18 mouse cellular contexts compared by ENCODE assay signal in the genomic region with DNA sequence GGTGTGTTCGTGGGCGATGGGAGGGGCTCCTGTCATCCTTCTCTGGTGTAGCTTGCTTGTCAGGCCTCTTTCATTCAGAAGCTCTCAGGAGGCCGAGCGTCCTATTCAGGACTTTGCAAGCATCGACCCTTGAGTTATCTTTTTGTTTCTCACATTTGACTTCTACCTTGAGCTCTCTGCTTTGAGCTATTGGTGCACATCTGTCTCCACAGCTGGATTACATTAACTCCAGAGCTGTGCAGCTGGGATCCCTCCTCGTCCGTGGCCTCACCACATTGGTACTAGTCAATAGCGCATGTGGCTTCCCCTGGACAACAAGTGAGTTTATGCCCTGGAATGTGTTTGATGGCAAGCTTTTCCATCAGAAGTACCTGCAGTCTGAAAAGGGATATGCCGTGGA. TPM values are rescaled to one million over a fixed set of nuclear protein-coding genes. Genes with fewer than 3 reads are reported as not detected.
DNase-seq lines count a peak whose midpoint lies in the region; ATAC-seq and TF ChIP-seq lines count a peak whose summit lies in the region.
"Had no signal": no experiment of that assay in that cellular context is flagged by ENCODE, and none has a peak within 500 bp of the region (broad histone marks: within the 10 kb centered on the region; RNA-seq: fewer than 3 reads in every experiment).

No protein-coding gene starts in this region.

- DNase-seq in heart, adult 11 months: peak; percentile 86
- no peak for DNase-seq in heart, postnatal 4 days
- DNase-seq in layer of hippocampus, adult 2 months (ENCODE audit: low spot score in 2 of 2): no peak
- no peak for DNase-seq in layer of hippocampus, adult 11-12 months (ENCODE audit: low spot score)
- DNase-seq in 3T3-L1 (ENCODE audit: low read depth, low spot score): peak; percentile 3
- DNase-seq in forelimb bud, embryonic 11.5 days (ENCODE audit: low read depth, low spot score): peak; percentile 6
- DNase-seq: cerebellum, adult 11-12 months; cerebellum, adult 2 months; cerebellum, adult 9-10 months; cerebellum, postnatal 25 days had no signal

- no peaks in the 10 kb centered on the region for H3K9me3 ChIP-seq in neural tube, embryonic 15.5 days (replicated peaks)
- H3K9me3 ChIP-seq: embryonic facial prominence, embryonic 10.5 days; embryonic facial prominence, embryonic 12.5 days; forebrain, embryonic 13.5 days; forebrain, embryonic 15.5 days had no signal

- H3K36me3 ChIP-seq in neural tube, embryonic 15.5 days: peaks cover 91% of the 10 kb centered on the region

- TF ChIP-seq CTCF in layer of hippocampus, adult 2 months (conservative IDR thresholded peaks at IDR 0.05): no peak

- H3K9ac ChIP-seq in neural tube, embryonic 15.5 days (replicated peaks): no peak overlapping the region
- H3K9ac ChIP-seq: embryonic facial prominence, embryonic 12.5 days; forebrain, embryonic 13.5 days; forebrain, embryonic 15.5 days had no signal

- H3K4me2 ChIP-seq in neural tube, embryonic 15.5 days: no peak overlapping the region
- H3K4me2 ChIP-seq: embryonic facial prominence, embryonic 12.5 days; forebrain, embryonic 13.5 days; forebrain, embryonic 15.5 days had no signal

- H3K4me3 ChIP-seq in layer of hippocampus, adult 2 months: no peak overlapping the region
- no peak overlapping the region for H3K4me3 ChIP-seq in neural tube, embryonic 15.5 days (replicated peaks)
- H3K4me3 ChIP-seq: embryonic facial prominence, embryonic 10.5 days; embryonic facial prominence, embryonic 12.5 days; forebrain, embryonic 13.5 days; forebrain, embryonic 15.5 days had no signal

- ATAC-seq in neural tube, embryonic 15.5 days (ENCODE audit: low FRiP score): no peak
- ATAC-seq: activated CD4-positive, CD25-positive, alpha-beta regulatory T cell, adult 4 months; forebrain, embryonic 13.5 days had no signal

- H3K27me3 ChIP-seq in neural tube, embryonic 15.5 days (replicated peaks): no peaks in the 10 kb centered on the region
- H3K27me3 ChIP-seq: embryonic facial prominence, embryonic 12.5 days; forebrain, embryonic 13.5 days; forebrain, embryonic 15.5 days; Patski had no signal

- no peaks in the 10 kb centered on the region for H3K4me1 ChIP-seq in neural tube, embryonic 15.5 days
- H3K4me1 ChIP-seq: embryonic facial prominence, embryonic 10.5 days; embryonic facial prominence, embryonic 12.5 days had no signal

- 96% methylated on average over 9 of the region's 9 CpGs for WGBS in neural tube, embryonic 15.5 days

- peak overlapping the region; percentile 51; the same call in 1 of the 2 replicates for H3K27ac ChIP-seq in layer of hippocampus, adult 2 months
- no peak overlapping the region for H3K27ac ChIP-seq in neural tube, embryonic 15.5 days (replicated peaks)
- H3K27ac ChIP-seq: embryonic facial prominence, embryonic 10.5 days; embryonic facial prominence, embryonic 12.5 days; forebrain, embryonic 13.5 days; forebrain, embryonic 15.5 days had no signal

RNA-seq across cellular contexts. Expression of gene Fam120b, which starts 26.7 kb away (rescaled TPM):
- 10 to 100 TPM in 1 of 2 experiments, 1 to 10 TPM in 1; 9.2 to 10.5 TPM for total RNA-seq in heart, postnatal 4 days (2021)
- total RNA-seq in layer of hippocampus, adult 2 months (2021): 10 to 100 TPM; 49.0 to 49.2 TPM
- polyA plus RNA-seq in neural tube, embryonic 15.5 days (2015; fragmentation: Nextera tagmentation; extraction: Ambion mirVana): 43.0 and 44.5 TPM in 2 replicates

RNA-seq across cellular contexts. Expression of gene Dll1, which starts 46.0 kb away (rescaled TPM):
- total RNA-seq in heart, postnatal 4 days (2021): 1 to 10 TPM; 6.7 to 7.2 TPM
- total RNA-seq in layer of hippocampus, adult 2 months (2021): 10 to 100 TPM in 1 of 2 experiments, 1 to 10 TPM in 1; 8.8 to 14.0 TPM
- 11.7 and 14.1 TPM in 2 replicates for polyA plus RNA-seq in neural tube, embryonic 15.5 days (2015; fragmentation: Nextera tagmentation; extraction: Ambion mirVana)
- total RNA-seq: MEL had no signal

Comparison
In these comparisons a context has a peak if more than half of its experiments do, and no peak if none do; other contexts are left out.
1. DNase-seq: peak in heart, adult 11 months (single experiment), 3T3-L1 (single experiment) and forelimb bud, embryonic 11.5 days (single experiment); none in heart, postnatal 4 days (single experiment), layer of hippocampus, adult 2 months (0 of 2) and layer of hippocampus, adult 11-12 months (single experiment).
2. RNA of gene Fam120b, which starts 26.7 kb away (total RNA-seq): 49.0 to 49.2 TPM in layer of hippocampus, adult 2 months; 9.2 to 10.5 TPM in heart, postnatal 4 days; every median in the first group is over 4 times any median in the second.